Mouse (Mus musculus) hindbrain, embryonic 13.5 days (tissue): ENCODE measurements around the gene Gm21518. TPM values are rescaled to one million over a fixed set of nuclear protein-coding genes. Genes with fewer than 3 reads are reported as not detected.
"Not testable (repeated sequence)": the region's sequence is repeated elsewhere in the genome, so short reads cannot be mapped to it uniquely, and the experiment has no call there.

Experiments used
- ATAC-seq: fragments of 200-750 bp; cut with Nextera tagmentation; 2 replicates; pipeline ENCODE4 v1.8.0; 2017; ENCODE audit warnings: moderate TSS enrichment; ENCODE audit not compliant: low FRiP score
- H3K27ac ChIP-seq: fragments of 300-500 bp; sonication (generic); 2 replicates; pipeline ENCODE4 v1.5.1; 2015; ENCODE audit warnings: inconsistent platforms, mild to moderate bottlenecking, moderate library complexity
- H3K27me3 ChIP-seq: fragments of 300-500 bp; sonication (generic); 2 replicates; pipeline ENCODE4 v1.6.1; 2015; ENCODE audit warnings: mild to moderate bottlenecking, inconsistent platforms
- H3K36me3 ChIP-seq: fragments of 300-500 bp; sonication (generic); 2 replicates; pipeline ENCODE4 v1.6.1; 2015; ENCODE audit warnings: mild to moderate bottlenecking, inconsistent platforms
- H3K4me1 ChIP-seq: fragments of 300-500 bp; sonication (generic); replicated peaks from 2 replicates; pipeline ENCODE4 v1.6.1; 2015; ENCODE audit warnings: inconsistent platforms
- H3K4me2 ChIP-seq: fragments of 300-500 bp; sonication (generic); 2 replicates; pipeline ENCODE4 v1.6.1; 2015; ENCODE audit warnings: inconsistent platforms, mild to moderate bottlenecking, moderate library complexity
- H3K4me3 ChIP-seq: fragments of 300-500 bp; sonication (generic); 2 replicates; pipeline ENCODE4 v1.5.1; 2015; ENCODE audit warnings: mild to moderate bottlenecking, inconsistent platforms
- H3K9ac ChIP-seq: fragments of 300-500 bp; sonication (generic); 2 replicates; pipeline ENCODE4 v1.6.1; 2015; ENCODE audit warnings: mild to moderate bottlenecking, inconsistent platforms
- H3K9me3 ChIP-seq: fragments of 300-500 bp; sonication (generic); 2 replicates; pipeline ENCODE4 v1.6.1; 2016; ENCODE audit warnings: inconsistent platforms
- WGBS: fragments of 180-500 bp; shearing (Covaris S2); methylation state at CpG from one replicate; pipeline ENCODE4 v1.1.7; 2015; 5-methylcytosine and 5-hydroxymethylcytosine counted together
- polyA plus RNA-seq: library from polyadenylated mRNA; unstranded; fragments of >200 nt; fragmentation: Nextera tagmentation; extraction: Ambion mirVana; gene quantifications from 2 replicates; pipeline ENCODE4 v1.2.1, GENCODE M21; 2015

Gene Gm21518
- polyA plus RNA-seq, result not detected in 2 replicates

- no CpG with 5 or more reads among the region's 6 CpGs for WGBS
Measured at GRCm38 (mm10) chrY:62190566-62190965, at the start of gene Gm21518. Gene Gm21518 (plus strand): TSS chrY:62190866.

More at GRCm38 (mm10) chrY:62190566-62190965, at the start of gene Gm21518:
- not testable (repeated sequence) for H3K4me2 ChIP-seq, H3K9ac ChIP-seq, H3K27ac ChIP-seq, H3K27me3 ChIP-seq, H3K4me3 ChIP-seq, H3K9me3 ChIP-seq, H3K36me3 ChIP-seq, ATAC-seq, H3K4me1 ChIP-seq
